In the genomic region with DNA sequence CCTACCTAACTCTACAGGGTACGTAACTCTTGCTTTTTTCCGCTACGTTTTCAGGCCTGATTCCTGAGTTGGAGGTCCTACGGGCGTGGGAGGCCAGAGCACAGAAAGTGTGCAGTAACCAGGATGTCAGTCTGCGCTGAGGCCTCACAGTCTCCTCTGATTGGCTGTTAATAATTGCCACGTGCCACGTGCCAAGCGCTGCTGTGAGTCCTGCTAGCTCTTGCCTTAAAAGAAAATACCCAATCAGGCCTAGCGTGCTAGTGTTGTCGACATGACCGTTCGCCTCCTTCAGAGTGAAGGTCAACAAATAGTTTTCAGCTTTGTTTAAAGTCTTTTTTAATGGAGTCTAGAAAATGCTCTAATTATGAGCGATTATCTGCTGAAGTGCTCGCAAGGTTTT, we compare ENCODE assay signal across 24 mouse cellular contexts. TPM values are rescaled to one million over a fixed set of nuclear protein-coding genes. Genes with fewer than 3 reads are reported as not detected.
A peak's percentile ranks its signal among the peaks of the same experiment; 100 is the strongest.
DNase-seq lines count a peak whose midpoint lies in the region; ATAC-seq and TF ChIP-seq lines count a peak whose summit lies in the region.
"Had no signal": no experiment of that assay in that cellular context is flagged by ENCODE, and none has a peak within 500 bp of the region (broad histone marks: within the 10 kb centered on the region; RNA-seq: fewer than 3 reads in every experiment).

No protein-coding gene starts in this region.

- peak; percentile 13 for DNase-seq in forebrain, embryonic 14.5 days (ENCODE audit: low spot score)
- no peak for DNase-seq in CH12.LX (ENCODE audit: extremely low read depth)
- DNase-seq in embryonic facial prominence, embryonic 10.5 days (ENCODE audit: low spot score): peak; percentile 38
- no peak for DNase-seq in forebrain, postnatal 0 days
- no peak for DNase-seq in ovary, adult 18-20 months (ENCODE audit: low spot score)
- DNase-seq in gastrocnemius, postnatal 36 days: no peak
- DNase-seq: adrenal gland, adult 2 months; adrenal gland, postnatal 14 days; B cell, adult 2 months; cerebellum, adult 11-12 months; cerebellum, adult 8-10 months; cerebellum, postnatal 10 days; cerebellum, postnatal 36 days; embryo, embryonic 11 days; gastrocnemius, postnatal 10 days; heart, adult 11 months; kidney, adult 11 months had no signal

- no peak for ATAC-seq in forebrain, embryonic 14.5 days
- no peak for ATAC-seq in forebrain, embryonic 12.5 days (ENCODE audit: low FRiP score)
- peak; percentile 69 for ATAC-seq in forebrain, postnatal 0 days
- ATAC-seq: intestine, embryonic 15.5 days had no signal

- H3K27me3 ChIP-seq in forebrain, embryonic 14.5 days (replicated peaks; ENCODE audit: control insufficient read depth, insufficient read depth, low read length): no peaks in the 10 kb centered on the region
- no peaks in the 10 kb centered on the region for H3K27me3 ChIP-seq in forebrain, embryonic 12.5 days
- H3K27me3 ChIP-seq in CH12.LX (replicated peaks): no peaks in the 10 kb centered on the region
- H3K27me3 ChIP-seq in embryonic facial prominence, embryonic 10.5 days (replicated peaks; ENCODE audit: low read depth, poor library complexity, severe bottlenecking): no peaks in the 10 kb centered on the region; the same call in 1 of the 2 replicates
- no peaks in the 10 kb centered on the region for H3K27me3 ChIP-seq in forebrain, postnatal 0 days (ENCODE audit: insufficient read depth, low read length)
- H3K27me3 ChIP-seq: embryonic facial prominence, embryonic 12.5 days; embryonic facial prominence, embryonic 15.5 days; hindbrain, embryonic 12.5 days; hindbrain, embryonic 15.5 days; intestine, embryonic 15.5 days had no signal

- H3K27ac ChIP-seq in forebrain, embryonic 14.5 days (ENCODE audit: low read depth, low read length): no peak overlapping the region
- H3K27ac ChIP-seq in forebrain, embryonic 12.5 days: no peak overlapping the region
- no peak overlapping the region for H3K27ac ChIP-seq in CH12.LX (ENCODE audit: insufficient read depth, low read depth)
- no peak overlapping the region for H3K27ac ChIP-seq in embryonic facial prominence, embryonic 10.5 days (replicated peaks)
- H3K27ac ChIP-seq in forebrain, postnatal 0 days (ENCODE audit: low read depth, low read length): no peak overlapping the region
- H3K27ac ChIP-seq: embryonic facial prominence, embryonic 12.5 days; embryonic facial prominence, embryonic 15.5 days; hindbrain, embryonic 12.5 days; hindbrain, embryonic 15.5 days; intestine, embryonic 15.5 days had no signal

- no peak for TF ChIP-seq RAD21 in CH12.LX (IDR thresholded peaks at IDR 0.05; ENCODE audit: low read depth, low read length)

- no peak overlapping the region for H3K9ac ChIP-seq in forebrain, embryonic 14.5 days (ENCODE audit: low read length)
- H3K9ac ChIP-seq in forebrain, embryonic 12.5 days: no peak overlapping the region
- no peak overlapping the region for H3K9ac ChIP-seq in CH12.LX (ENCODE audit: insufficient read depth, low read depth)
- H3K9ac ChIP-seq in forebrain, postnatal 0 days: no peak overlapping the region
- H3K9ac ChIP-seq: embryonic facial prominence, embryonic 12.5 days; embryonic facial prominence, embryonic 15.5 days; hindbrain, embryonic 12.5 days; hindbrain, embryonic 15.5 days; intestine, embryonic 15.5 days had no signal

- TF ChIP-seq CTCF in CH12.LX (conservative IDR thresholded peaks at IDR 0.05 in 1 of 2, IDR thresholded peaks at IDR 0.05 in 1 of 2; ENCODE audit: low read depth in 2 of 2, low read length in 2 of 2): no peak
- TF ChIP-seq CTCF in forebrain, postnatal 0 days (IDR thresholded peaks at IDR 0.05; ENCODE audit: low read depth): no peak

- H3K36me3 ChIP-seq in forebrain, embryonic 14.5 days (ENCODE audit: control insufficient read depth, insufficient read depth, low read length): no peaks in the 10 kb centered on the region
- H3K36me3 ChIP-seq in forebrain, embryonic 12.5 days (replicated peaks): no peaks in the 10 kb centered on the region
- no peaks in the 10 kb centered on the region for H3K36me3 ChIP-seq in CH12.LX (replicated peaks in 1 of 2; ENCODE audit: control insufficient read depth in 1 of 2, insufficient read depth in 1 of 2, low read length in 1 of 2)
- no peaks in the 10 kb centered on the region for H3K36me3 ChIP-seq in embryonic facial prominence, embryonic 10.5 days (replicated peaks)
- H3K36me3 ChIP-seq in forebrain, postnatal 0 days (ENCODE audit: insufficient read depth): no peaks in the 10 kb centered on the region
- H3K36me3 ChIP-seq: embryonic facial prominence, embryonic 12.5 days; embryonic facial prominence, embryonic 15.5 days; hindbrain, embryonic 12.5 days; hindbrain, embryonic 15.5 days; intestine, embryonic 15.5 days had no signal

- no peaks in the 10 kb centered on the region for H3K9me3 ChIP-seq in forebrain, embryonic 14.5 days (replicated peaks; ENCODE audit: control insufficient read depth, low read length)
- H3K9me3 ChIP-seq in forebrain, embryonic 12.5 days: no peaks in the 10 kb centered on the region
- no peaks in the 10 kb centered on the region for H3K9me3 ChIP-seq in CH12.LX (replicated peaks; ENCODE audit: low read length)
- no peaks in the 10 kb centered on the region for H3K9me3 ChIP-seq in embryonic facial prominence, embryonic 10.5 days
- H3K9me3 ChIP-seq in forebrain, postnatal 0 days (ENCODE audit: low read length): no peaks in the 10 kb centered on the region
- H3K9me3 ChIP-seq: embryonic facial prominence, embryonic 12.5 days; embryonic facial prominence, embryonic 15.5 days; hindbrain, embryonic 12.5 days; hindbrain, embryonic 15.5 days; intestine, embryonic 15.5 days had no signal

- no peak for TF ChIP-seq EP300 in CH12.LX (IDR thresholded peaks at IDR 0.05; ENCODE audit: low read length)

- H3K79me2 ChIP-seq in CH12.LX (replicated peaks; ENCODE audit: control insufficient read depth, extremely low read depth, insufficient read depth, poor library complexity, severe bottlenecking): no peaks in the 10 kb centered on the region

- 70% methylated on average over 15 of the region's 15 CpGs for WGBS in forebrain, embryonic 14.5 days
- WGBS in forebrain, embryonic 12.5 days: 79% methylated on average over 15 of the region's 15 CpGs
- 78% methylated on average over 15 of the region's 15 CpGs for WGBS in embryonic facial prominence, embryonic 10.5 days
- 69% methylated on average over 15 of the region's 15 CpGs for WGBS in forebrain, postnatal 0 days

- in situ Hi-C loops in CH12.LX (cut with MboI; ENCODE audit: low pct_ligation_motif_present, low pct_unique_long_range_greater_than_20kb, low sequenced_read_pairs): no loop called here

- H3K4me1 ChIP-seq in forebrain, embryonic 14.5 days (ENCODE audit: control insufficient read depth, insufficient read depth, low read length): no peaks in the 10 kb centered on the region; the same call in 1 of the 2 replicates
- H3K4me1 ChIP-seq in forebrain, embryonic 12.5 days: no peaks in the 10 kb centered on the region
- no peaks in the 10 kb centered on the region for H3K4me1 ChIP-seq in CH12.LX (ENCODE audit: control insufficient read depth in 1 of 2, insufficient read depth in 2 of 2)
- peaks cover 42% of the 10 kb centered on the region for H3K4me1 ChIP-seq in embryonic facial prominence, embryonic 10.5 days
- H3K4me1 ChIP-seq in forebrain, postnatal 0 days (ENCODE audit: insufficient read depth): no peaks in the 10 kb centered on the region
- H3K4me1 ChIP-seq: hindbrain, embryonic 15.5 days had no signal

- dilution Hi-C loops in CH12.LX (cut with MboI; ENCODE audit: extremely low pct_ligation_motif_present, extremely low pct_unique_long_range_greater_than_20kb, low sequenced_read_pairs): no loop called here

- H3K4me3 ChIP-seq in forebrain, embryonic 14.5 days (ENCODE audit: low read depth, low read length): no peak overlapping the region
- H3K4me3 ChIP-seq in forebrain, embryonic 12.5 days (replicated peaks): no peak overlapping the region
- no peak overlapping the region for H3K4me3 ChIP-seq in CH12.LX (replicated peaks in 1 of 3; ENCODE audit: low read depth in 2 of 3, low read length in 2 of 3, poor library complexity in 1 of 3)
- no peak overlapping the region for H3K4me3 ChIP-seq in embryonic facial prominence, embryonic 10.5 days
- H3K4me3 ChIP-seq in forebrain, postnatal 0 days (ENCODE audit: low read depth, low read length): no peak overlapping the region
- H3K4me3 ChIP-seq: embryonic facial prominence, embryonic 12.5 days; embryonic facial prominence, embryonic 15.5 days; hindbrain, embryonic 12.5 days; hindbrain, embryonic 15.5 days; intestine, embryonic 15.5 days had no signal

- TF ChIP-seq POLR2A in CH12.LX (IDR thresholded peaks at IDR 0.05; ENCODE audit: low read depth, low read length): no peak

- intact Hi-C loops in gastrocnemius, postnatal 36 days (cut with DNase I): no loop called here

- H3K4me2 ChIP-seq in forebrain, embryonic 14.5 days (ENCODE audit: low read length): no peak overlapping the region
- H3K4me2 ChIP-seq in forebrain, embryonic 12.5 days: no peak overlapping the region
- no peak overlapping the region for H3K4me2 ChIP-seq in CH12.LX (ENCODE audit: insufficient read depth, low read depth, poor library complexity, severe bottlenecking)
- H3K4me2 ChIP-seq in forebrain, postnatal 0 days (ENCODE audit: low read depth): no peak overlapping the region
- H3K4me2 ChIP-seq: embryonic facial prominence, embryonic 12.5 days; embryonic facial prominence, embryonic 15.5 days; heart, embryonic 11.5 days; hindbrain, embryonic 12.5 days; hindbrain, embryonic 15.5 days; intestine, embryonic 15.5 days had no signal

TF ChIP-seq in CH12.LX, 34 proteins besides CTCF, POLR2A, EP300 and RAD21:
- no peak for TF ChIP-seq ELF1 (IDR thresholded peaks at IDR 0.05; ENCODE audit: low read depth, low read length)
- TF ChIP-seq BHLHE40 (IDR thresholded peaks at IDR 0.05; ENCODE audit: low read depth, low read length): 0 out of 2 replicates have a peak, but pooled peaks have one; percentile 7

RNA-seq across cellular contexts. Expression of a gene that starts 46.9 kb away (rescaled TPM):
- polyA plus RNA-seq in forebrain, embryonic 14.5 days (2014; fragmentation: Nextera tagmentation; extraction: Ambion mirVana): not detected in 2 replicates
- polyA plus RNA-seq in forebrain, embryonic 12.5 days (2016; fragmentation: Nextera tagmentation; extraction: Ambion mirVana): not detected in 2 replicates
- 0.59 TPM in 2 replicates for total RNA-seq in CH12.LX (2012; rRNA removed)
- total RNA-seq in CH12.LX (2014; rRNA removed): 0.48 and 0.58 TPM in 2 replicates
- polyA plus RNA-seq in CH12.LX (2012; ENCODE audit: insufficient read length, low read depth): 0.91 and 0.99 TPM in 2 replicates
- polyA plus RNA-seq in embryonic facial prominence, embryonic 10.5 days (2016; fragmentation: Nextera tagmentation; extraction: Ambion mirVana): not detected in 2 replicates
- total RNA-seq in forebrain, postnatal 0 days (2014; rRNA removed): under 0.01 and 0.15 TPM in 2 replicates
- polyA plus RNA-seq in forebrain, postnatal 0 days (2015; fragmentation: Nextera tagmentation; extraction: Ambion mirVana): 0.02 TPM in 1 of 2 replicates, not detected in the other
- total RNA-seq in gastrocnemius, postnatal 36 days (2021): under 1 TPM in 1 of 2 experiments, not detected in 1; 0.05 TPM
- polyA plus RNA-seq: embryonic facial prominence, embryonic 12.5 days; heart, embryonic 11.5 days had no signal

Comparison
In these comparisons a context has a peak if more than half of its experiments do, and no peak if none do; other contexts are left out.
1. DNase-seq: peak in forebrain, embryonic 14.5 days (single experiment) and embryonic facial prominence, embryonic 10.5 days (single experiment); none in CH12.LX (single experiment), forebrain, postnatal 0 days (single experiment), ovary, adult 18-20 months (single experiment) and gastrocnemius, postnatal 36 days (0 of 2).